Mouse (Mus musculus): Measurements from ENCODE around the gene Micu1. TPM values are rescaled to one million over a fixed set of nuclear protein-coding genes. Genes with fewer than 3 reads are reported as not detected.

Gene Micu1
- total RNA-seq, 2 experiments from 2014 or later: 24.3 to 25.8 TPM

GRCm38 (mm10) chr10:59721555-59721954 is 19.3 kb downstream of the Micu1 start:
- peak in 1 of 2 experiments; percentile 15 for DNase-seq

GRCm38 (mm10) chr10:59724634-59725033 is 22.4 kb downstream of the Micu1 start:
- DNase-seq: no peak

GRCm38 (mm10) chr10:59727251-59727650 is 25.0 kb downstream of the Micu1 start:
- DNase-seq: no peak

- peak; percentile 33 to 35 for DNase-seq
Measured at GRCm38 (mm10) chr10:59729261-59729660, 27.0 kb downstream of the Micu1 start.

GRCm38 (mm10) chr10:59729842-59730241 is 27.6 kb downstream of the Micu1 start:
- no peak for DNase-seq

- peak in 1 of 2 experiments; percentile 67 for DNase-seq
Measured at GRCm38 (mm10) chr10:59736027-59736598, 33.8 kb downstream of the Micu1 start.

GRCm38 (mm10) chr10:59741448-59741847 is 39.2 kb downstream of the Micu1 start:
- DNase-seq: peak in 1 of 2 experiments; percentile 30

GRCm38 (mm10) chr10:59743397-59743796 is 41.1 kb downstream of the Micu1 start:
- no peak for DNase-seq

GRCm38 (mm10) chr10:59743969-59744368 is 41.7 kb downstream of the Micu1 start:
- DNase-seq: no peak

GRCm38 (mm10) chr10:59747334-59747733 is 45.1 kb downstream of the Micu1 start:
- DNase-seq: no peak

GRCm38 (mm10) chr10:59748699-59749200 is 46.5 kb downstream of the Micu1 start:
- no peak for DNase-seq

GRCm38 (mm10) chr10:59753538-59754069 is 51.3 kb downstream of the Micu1 start:
- no peak for DNase-seq

- no peak for DNase-seq
Measured at GRCm38 (mm10) chr10:59754104-59754503, 51.8 kb downstream of the Micu1 start.

- DNase-seq: no peak
Measured at GRCm38 (mm10) chr10:59754901-59755300, 52.6 kb downstream of the Micu1 start.

GRCm38 (mm10) chr10:59755681-59756080 is 53.4 kb downstream of the Micu1 start:
- no peak for DNase-seq

- DNase-seq: peak; percentile 10 to 24
Measured at GRCm38 (mm10) chr10:59756090-59756489, 53.8 kb downstream of the Micu1 start.

GRCm38 (mm10) chr10:59756570-59756969 is 54.3 kb downstream of the Micu1 start:
- DNase-seq: no peak

- DNase-seq: no peak
Measured at GRCm38 (mm10) chr10:59764781-59765180, 62.5 kb downstream of the Micu1 start.

GRCm38 (mm10) chr10:59768369-59769079 is 66.2 kb downstream of the Micu1 start:
- DNase-seq: no peak

- DNase-seq: peak; percentile 8 to 17
Measured at GRCm38 (mm10) chr10:59771375-59772048, 69.2 kb downstream of the Micu1 start.

- DNase-seq: no peak
Measured at GRCm38 (mm10) chr10:59772049-59772397, 69.7 kb downstream of the Micu1 start.

GRCm38 (mm10) chr10:59773441-59774140 is 71.3 kb downstream of the Micu1 start:
- no peak for DNase-seq
